Mouse (Mus musculus): ENCODE results near the gene Mrpl35.

DNA sequence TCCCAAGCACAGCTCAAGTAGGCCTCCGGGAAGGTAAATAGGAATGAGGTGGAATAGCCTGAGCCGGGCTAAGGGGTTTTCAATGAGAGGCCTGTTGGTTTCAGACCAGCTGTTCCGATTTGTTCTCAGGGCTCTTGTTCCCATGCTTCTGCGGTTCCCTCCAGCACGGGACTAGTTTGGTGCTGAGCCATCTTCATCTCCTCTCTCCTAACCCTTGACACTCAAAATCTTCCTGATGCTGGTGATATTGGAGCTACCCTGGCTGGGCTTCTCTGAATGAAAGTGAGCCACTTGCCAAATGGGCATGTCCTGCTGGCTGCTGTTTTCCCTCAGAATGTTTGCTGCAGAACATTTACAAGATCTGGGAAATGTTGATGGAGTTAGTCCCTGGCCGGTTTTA lies 35.0 kb downstream of the Mrpl35 start:
- no peak for TF ChIP-seq CTCF (IDR thresholded peaks at IDR 0.05; ENCODE audit: borderline replicate concordance, control insufficient read depth, extremely low read depth, insufficient read depth, low read length, poor library complexity)
- no peak for TF ChIP-seq POLR2A (IDR thresholded peaks at IDR 0.05; ENCODE audit: control insufficient read depth, extremely low read depth, insufficient read depth, low read length, poor library complexity)
